Mouse (Mus musculus): ENCODE results near the gene Zgrf1. TPM values are rescaled to one million over a fixed set of nuclear protein-coding genes. Genes with fewer than 3 reads are reported as not detected.

Zgrf1 gene
- total RNA-seq (2021), result 1 to 10 TPM; 2.9 to 3.4 TPM

DNA sequence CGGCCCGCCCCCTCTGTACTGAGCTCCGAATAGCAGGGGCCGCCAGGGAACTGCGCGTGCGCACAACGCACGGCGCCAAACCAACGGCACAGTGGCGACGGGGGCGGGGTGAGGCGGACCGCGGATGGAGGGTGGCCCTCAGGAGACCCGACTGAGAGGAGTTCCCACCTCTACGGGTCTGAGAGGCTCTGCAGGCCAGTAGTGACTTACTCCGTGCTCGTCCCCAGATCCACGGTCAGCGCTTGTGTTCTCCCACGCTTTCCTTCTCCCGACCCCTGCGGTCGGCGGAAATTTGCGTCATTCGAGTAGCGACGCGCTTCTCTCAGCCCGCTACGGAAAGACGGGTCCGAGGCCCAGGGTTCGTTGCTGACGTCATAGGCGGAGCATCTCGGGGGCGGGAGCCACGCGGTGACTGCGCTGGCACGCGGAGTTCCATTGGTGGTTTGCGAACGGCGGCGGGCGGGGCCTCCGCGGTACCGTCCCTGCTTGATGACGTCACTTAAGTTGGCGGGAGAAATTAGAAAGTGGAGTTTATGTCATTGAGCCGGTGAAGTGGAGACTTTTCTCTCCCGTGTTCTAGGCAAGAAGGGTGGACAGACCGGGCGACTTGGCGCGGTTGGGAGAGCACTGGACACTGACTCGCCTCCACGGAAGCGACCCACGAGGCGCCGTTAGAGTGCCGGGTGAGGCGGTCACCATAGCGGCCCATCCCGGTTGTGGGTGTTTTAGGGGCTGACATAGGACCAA lies at the start of gene Zgrf1, which contains the start of gene Larp7:
Gene Zgrf1, plus strand, starts transcription at position 517 of the 747 bp plus-strand sequence.
Gene Larp7, minus strand, starts transcription at position 377 of the 747 bp plus-strand sequence.
- peak; percentile 99 for DNase-seq
- intact Hi-C loops (cut with DNase I), result loop anchor here (2.0 to 5.0 kb wide), 2 partner anchors 100 to 231 kb away; no protein-coding TSS in a partner anchor

DNA sequence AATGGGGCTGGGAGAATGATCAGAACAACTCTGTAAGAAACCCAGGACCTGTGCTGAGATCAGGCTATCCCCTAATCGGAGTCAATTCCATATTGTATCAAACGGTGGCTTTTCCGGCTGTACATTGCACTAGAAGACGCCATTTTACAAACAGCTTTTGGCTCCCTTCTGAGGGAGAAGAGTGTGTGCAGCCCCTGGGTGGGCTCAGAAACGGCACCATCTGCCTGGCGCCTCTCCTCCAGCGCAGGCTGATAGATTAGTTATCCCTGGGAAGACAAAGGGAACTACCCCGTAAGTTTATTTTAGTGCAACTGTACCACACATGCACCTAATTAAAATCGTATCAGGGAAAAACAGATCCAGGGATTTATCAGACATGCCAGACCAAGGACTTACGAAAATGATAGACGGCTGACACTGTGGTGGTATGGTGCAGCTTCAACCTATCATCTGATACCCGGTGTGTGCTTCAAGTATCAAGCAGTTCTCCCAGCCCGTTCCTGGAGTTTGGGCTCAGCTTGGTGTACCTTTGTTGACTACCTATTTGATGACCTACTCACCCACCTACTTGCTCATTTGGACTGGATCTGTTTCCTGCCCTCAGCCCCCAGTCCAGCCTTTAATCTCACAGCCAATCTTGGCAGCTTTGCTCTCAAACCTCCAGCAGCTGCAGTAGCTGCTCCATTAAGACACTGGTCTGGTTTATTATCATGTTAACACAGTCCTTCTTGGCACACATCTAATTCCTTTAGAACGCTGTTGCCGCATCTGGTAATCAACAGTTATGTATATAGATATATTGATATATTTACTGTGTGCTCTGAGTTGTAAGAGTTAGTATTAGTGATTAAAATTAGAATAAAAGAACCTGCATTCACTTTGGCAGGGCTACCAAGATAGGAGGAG lies 45.2 kb upstream of the Zgrf1 start:
- intact Hi-C loops (cut with DNase I), result no loop called here
- no peak for DNase-seq

DNA sequence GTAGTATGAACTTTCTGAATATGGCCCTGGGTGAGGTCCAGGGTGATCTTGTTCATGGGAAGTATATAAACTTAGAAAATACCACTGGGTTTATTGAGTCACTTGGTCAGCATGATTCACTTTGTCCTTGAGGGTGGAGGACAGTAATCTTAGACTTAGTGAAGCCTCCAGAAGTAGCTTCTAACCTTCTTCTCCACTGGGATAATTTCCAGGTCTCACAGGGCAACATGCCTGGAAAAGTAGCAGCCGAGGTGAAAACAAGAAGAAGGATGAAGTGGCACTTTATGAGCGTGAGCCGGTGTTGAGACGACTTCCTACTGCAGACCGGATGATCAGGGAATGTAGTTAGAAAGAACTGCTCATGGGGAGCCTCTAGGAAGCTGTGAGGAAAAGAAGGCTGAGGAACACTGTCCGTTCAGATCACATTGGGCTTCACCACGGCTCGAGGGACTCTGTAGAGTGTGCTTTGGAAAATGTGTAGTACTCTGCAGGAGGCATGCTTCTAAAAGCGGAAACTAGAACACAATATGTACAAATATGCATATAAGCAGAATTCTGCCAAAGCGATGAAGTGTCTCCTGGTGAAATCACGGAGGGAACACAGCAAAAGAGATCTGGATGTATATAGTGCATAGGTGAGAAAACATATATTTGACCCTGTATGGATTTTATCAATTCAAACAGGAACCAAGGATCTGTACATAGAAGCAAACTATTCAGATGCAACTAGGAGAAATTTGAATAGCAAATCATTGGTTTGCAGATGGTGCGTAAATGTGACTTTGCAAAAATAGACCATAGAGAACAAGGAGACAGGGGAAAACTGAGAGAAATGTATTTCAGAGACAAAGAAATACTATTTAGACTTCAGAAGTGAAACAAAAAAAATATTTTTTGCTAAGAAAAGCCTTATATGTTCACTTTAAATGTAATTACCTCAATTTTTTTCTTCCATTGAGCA lies 41.2 kb upstream of the Zgrf1 start:
- no peak for DNase-seq
- intact Hi-C loops (cut with DNase I), result no loop called here

DNA sequence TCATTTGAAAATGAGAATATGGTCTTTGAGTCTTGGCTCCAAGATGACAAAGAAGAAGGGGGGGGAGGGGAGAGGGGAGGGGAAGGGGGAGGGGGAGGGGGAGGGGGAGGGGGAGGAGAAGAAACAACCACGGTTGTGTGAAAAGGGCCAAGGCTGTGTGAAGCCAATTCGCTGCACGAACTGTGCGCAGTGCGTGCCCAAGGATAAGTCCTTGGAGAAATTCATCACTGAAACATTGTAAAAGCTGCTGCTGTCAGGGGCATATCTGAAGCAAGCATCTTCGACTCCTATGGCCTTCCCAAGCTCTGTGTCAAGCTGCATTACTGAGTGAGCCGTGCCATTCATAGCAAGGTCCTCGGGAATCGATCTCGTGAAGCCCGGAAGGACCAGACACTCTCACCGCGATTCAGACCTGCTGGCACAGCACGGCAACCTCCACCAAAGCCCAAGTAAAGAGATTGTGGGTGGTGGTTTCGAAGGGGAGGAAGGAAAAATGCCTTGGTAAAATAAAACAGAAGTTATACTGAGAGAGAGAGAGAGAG lies 40.4 kb upstream of the Zgrf1 start:
- intact Hi-C loops (cut with DNase I), result no loop called here

DNA sequence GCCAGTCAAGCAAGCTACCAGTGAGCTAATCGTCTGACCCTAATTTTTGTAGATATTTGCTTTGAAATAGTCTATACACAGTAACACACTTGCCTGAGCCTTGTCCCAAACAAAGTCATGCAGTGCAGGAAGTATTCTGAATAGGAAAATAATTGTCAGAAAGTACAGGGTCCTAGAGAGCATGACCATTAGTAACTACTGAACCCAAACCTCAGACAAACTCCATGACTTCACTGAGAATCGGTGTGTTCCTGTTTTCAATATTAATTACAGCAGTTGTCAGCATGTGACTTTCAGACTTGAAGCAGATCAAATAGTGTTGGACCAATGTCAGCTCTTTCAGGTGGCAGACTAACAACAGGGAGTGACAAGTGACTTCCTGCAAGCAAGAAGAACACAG lies 39.6 kb upstream of the Zgrf1 start:
- intact Hi-C loops (cut with DNase I), result no loop called here
- no peak for DNase-seq

More for the DNA sequence above, 40.4 kb upstream of the Zgrf1 start:
- no peak for DNase-seq

DNA sequence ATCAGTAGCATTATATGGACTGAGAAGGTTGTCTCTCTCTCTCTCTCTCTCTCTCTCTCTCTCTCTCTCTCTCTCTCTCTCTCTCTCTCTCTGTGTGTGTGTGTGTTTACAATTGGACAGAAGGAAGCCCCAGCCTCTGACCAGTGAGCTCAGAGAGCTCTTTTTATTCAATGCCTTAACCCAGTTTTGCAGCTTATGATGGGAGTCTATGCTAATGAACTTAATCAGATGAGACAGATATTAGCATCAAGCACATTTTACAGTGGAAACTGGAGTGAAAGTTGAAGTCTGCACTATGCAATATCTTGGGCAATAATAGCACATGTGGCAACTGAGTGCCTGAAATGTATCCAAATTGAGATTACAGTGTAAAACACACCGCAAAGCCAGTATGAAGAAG lies 38.0 kb upstream of the Zgrf1 start:
- DNase-seq, result no peak
- intact Hi-C loops (cut with DNase I), result no loop called here

DNA sequence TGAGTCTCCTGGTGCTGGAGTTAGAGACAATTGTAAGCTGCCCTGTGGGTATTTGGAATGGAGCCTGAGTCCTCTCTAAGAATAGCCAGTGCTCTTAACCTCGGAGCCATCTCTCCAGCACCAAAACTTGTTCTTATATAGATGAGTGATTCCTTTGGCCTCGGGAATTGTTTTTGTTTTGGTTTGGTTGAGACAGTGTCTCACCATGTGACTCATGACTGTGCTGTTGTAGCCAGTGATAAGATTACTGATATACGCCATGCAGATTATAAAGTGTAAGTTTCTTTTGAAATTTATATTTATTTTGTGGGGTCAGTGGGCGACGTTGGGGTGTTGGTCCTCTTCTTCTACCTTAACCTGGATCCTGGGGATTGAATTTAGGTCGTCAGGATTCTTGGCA lies 33.0 kb upstream of the Zgrf1 start:
- DNase-seq, result no peak
- intact Hi-C loops (cut with DNase I), result no loop called here

DNA sequence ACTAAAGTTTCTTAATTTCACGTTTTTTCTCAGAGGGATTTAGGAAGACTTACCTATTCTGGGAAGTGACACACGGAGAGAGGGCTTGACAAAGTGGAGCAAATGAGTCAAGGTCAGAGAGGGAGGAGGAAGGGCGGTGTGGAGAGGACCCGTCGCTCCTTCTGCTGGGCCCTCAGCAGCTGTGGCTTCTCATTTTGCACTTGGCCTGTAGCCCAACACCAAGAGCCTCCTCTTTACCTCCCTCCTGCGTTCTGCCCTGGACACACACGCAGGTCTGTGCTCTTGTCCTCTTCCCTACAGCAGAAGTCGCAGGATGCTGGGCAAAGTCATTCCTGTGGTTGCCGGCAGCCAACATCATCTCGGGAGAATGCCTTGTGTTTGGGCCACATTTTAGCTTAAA lies 32.1 kb upstream of the Zgrf1 start:
- intact Hi-C loops (cut with DNase I), result no loop called here
- DNase-seq, result no peak

DNA sequence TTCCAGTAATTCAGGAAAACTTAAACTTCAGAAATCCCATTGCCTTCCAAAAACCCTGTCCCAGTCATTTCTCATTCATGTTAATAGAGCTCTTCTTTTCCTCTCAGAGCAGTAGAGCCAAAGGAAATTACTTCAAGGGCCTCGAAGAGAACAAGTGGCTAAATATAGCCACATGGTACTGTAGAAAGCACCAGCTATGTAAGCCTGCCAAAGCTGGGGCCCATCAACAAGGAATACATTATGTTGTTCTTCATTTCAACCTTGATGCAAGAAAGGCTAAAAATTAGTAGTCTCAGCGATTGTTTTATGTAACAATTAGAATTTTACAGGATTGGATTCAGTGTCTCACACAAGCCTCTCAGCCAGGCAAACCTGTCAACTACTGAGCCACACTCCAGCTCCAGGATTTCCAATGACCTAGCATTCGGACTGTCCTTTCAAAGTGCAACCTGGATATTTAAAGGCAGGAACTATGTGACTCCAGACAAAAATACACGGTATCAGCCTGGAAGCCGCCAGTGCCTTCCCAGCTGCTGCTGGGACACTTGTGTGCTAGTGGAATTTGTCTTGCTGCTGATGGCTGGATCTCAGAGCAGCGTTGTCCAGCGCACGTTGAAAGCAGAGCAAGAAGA lies 28.0 kb upstream of the Zgrf1 start:
- intact Hi-C loops (cut with DNase I), result no loop called here
- no peak for DNase-seq

DNA sequence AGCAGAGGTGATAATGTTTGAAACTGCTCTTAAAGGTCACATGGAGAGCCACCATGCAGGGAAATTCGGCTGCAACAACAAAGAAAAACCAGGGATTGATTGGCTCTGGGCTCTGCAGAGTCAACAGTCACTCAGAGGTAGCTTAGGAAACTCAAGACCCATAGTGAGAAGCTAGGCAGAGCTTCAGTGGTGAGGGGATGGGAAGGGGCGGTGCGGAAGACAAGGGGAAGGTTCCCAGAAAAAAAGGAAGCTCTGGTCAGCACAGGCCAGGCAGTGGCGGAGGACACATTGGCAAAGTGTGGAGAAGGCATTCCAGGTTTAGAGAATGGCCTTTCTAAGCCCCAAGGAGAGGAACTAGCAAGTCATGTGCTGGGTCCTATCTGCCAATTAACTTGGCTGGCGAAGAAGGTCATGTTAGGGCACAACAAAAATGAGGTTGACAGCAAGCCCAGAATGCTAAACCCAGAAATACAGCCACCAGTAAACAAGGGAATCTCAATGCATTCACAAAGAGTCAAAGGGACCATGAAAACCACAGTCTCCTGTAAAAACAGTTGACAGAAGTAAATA lies 25.7 kb upstream of the Zgrf1 start:
- intact Hi-C loops (cut with DNase I), result no loop called here
- DNase-seq, result no peak

DNA sequence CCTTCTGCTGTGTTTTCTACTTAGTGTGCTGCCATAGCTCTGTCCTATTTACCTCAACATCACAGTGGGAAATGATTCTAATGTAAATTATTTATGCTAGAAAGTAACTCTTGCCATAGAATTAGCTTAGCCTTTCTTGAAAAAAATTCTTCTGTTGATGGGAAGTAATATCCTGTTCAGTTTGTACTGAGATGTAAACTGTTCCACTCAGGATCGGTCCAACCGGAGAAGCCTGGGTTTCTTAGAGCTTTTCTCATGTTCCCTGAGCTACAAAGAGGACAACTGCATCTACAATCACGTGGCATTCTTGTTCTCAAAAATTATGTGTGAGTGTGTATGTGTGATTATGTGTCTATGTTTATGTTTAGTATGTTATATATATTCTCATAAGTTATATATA lies 24.1 kb upstream of the Zgrf1 start:
- intact Hi-C loops (cut with DNase I), result no loop called here

DNA sequence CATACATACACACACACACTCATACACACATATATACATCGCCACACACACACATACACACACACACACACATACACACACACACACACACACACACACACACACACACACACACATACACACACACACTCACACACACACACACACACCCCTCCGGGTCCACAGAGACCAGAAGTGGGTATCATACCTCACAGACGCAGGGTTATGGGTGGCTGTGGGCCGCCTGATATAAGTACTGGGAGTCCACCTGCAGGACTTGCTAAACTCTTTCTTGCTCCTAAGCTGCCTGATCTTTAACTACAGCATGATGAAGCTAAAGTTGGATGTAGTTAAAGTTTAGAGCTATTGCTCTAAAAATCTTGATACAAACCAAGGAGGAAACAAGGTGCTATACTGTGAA lies 23.5 kb upstream of the Zgrf1 start:
- DNase-seq, result no peak
- intact Hi-C loops (cut with DNase I), result no loop called here

More for the DNA sequence above, 24.1 kb upstream of the Zgrf1 start:
- no peak for DNase-seq

DNA sequence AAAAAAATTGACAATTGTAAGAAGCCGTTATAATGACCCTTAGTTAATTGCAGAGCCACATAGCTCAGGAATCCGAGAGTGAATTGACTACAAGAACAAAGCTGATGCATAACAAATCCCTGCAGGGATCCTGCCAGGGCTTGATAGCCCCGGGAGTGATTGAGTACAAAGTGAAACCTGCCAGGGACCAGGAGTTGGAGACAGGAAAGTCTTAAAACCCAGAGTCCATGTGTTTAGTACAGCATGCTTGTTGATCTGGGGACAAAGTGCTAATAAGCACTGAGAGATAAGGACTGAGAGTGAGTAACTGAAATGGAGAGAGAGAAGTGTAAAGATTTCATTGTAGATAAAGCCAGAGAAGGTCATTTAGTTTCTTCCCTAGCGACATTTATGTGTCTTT lies 23.0 kb upstream of the Zgrf1 start:
- intact Hi-C loops (cut with DNase I), result no loop called here
- no peak for DNase-seq

DNA sequence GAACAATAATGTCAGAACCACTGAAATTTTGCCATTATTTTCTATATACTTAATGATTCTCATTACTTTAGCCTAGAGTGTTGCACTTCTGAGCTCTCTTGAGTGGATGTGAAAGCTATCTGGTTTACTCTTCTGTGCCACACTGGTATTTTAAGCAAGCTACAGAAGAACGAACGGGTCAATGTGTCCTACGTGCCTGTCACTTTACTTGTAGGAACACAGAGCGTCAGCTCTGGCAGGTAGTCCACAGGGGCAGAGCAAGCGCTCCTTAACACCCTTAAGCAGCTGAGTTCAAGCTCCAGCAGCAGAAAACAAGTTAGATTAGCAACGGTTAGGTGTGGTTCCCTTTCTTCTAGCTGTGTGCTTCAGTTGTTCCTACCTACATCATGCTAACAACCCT lies 14.1 kb upstream of the Zgrf1 start:
- intact Hi-C loops (cut with DNase I), result no loop called here
- no peak for DNase-seq

DNA sequence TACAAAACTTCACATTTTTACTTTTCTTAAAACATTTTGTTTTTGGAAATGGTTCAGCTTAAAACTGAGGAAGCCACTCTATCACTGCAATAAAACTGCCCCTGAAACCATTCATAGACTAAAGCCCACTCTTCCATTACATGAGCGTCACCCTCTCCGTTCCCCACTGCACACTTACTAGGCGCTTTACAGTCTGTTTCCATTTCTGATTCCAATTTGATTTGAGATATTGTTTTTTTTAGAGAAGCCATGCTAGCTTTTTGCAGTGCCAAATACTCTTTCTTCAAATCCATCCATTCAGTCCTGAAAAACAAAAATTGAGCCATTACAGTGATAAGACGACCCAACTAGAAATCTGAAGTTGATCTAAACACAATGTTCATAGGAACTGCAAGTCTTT lies 9.3 kb upstream of the Zgrf1 start:
- intact Hi-C loops (cut with DNase I), result no loop called here
- DNase-seq, result no peak

DNA sequence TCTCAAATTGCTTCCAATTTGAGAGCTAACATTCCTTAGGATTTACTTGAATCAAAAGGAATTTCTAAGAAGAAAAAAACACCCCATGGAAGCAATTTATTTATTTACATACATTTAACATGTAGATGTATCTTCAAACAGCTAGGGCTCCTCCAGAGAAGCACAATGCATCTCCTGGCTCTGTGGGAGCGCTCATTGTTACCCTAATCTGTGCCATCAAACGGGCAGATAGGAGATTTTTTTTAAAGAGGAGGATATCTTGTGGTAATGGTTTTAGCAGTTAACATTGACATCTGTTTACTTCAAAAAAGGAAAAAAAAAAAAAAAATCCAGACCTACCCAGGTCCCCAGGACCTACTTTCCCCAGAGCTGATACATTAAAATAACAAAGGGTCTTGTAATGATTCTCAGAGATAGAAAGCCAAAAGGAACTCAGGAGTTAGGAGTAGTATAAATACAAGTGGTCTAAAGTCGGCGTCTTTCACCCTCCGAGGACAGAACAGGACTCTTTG lies 8.6 kb upstream of the Zgrf1 start:
- no peak for DNase-seq
- intact Hi-C loops (cut with DNase I), result no loop called here

DNA sequence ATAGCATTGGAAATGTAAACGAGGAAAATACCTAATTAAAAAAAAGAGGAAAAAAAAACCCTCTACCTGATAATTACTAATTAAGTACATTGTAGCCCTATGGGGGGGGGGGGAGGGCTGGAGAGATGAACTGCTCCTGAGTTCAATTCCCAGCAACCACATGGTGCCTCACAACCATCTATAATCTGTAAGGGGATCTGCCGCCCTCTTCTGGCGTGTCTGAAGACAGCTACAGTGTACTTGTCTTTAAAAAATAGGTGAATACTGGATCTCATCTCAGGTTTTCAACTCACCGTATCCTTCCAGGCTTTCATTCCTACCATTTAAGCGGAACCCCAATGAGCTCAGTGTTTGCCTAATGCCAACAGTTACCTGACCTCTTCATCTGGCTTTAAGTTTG lies 5.4 kb upstream of the Zgrf1 start:
- intact Hi-C loops (cut with DNase I), result no loop called here
- peak; percentile 40 for DNase-seq

DNA sequence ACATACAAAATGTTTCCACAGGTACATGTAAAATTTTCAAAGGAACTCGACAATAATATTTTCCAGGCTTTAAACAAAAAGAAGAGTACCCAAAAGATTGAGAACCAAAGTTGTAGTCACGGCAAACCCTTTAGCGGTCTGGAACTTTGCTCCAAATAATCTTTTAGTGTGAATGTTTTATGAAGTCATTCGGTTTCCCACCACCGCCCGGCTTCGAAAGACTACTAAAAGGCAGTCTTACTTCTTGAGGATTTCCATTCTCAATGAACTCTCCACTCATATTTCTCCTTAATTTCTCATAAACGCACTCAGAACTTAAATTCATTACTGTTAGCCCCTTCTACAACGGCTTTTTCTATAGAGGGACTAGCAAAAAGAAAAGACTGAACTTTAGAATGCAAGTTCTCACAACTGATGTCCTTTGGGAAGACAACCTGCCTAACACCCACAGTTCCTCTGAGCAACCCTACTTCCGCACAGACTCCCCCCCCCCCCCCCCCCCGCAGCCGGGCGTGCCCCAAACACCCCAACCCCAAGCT lies 786 bp upstream of the Zgrf1 start:
- intact Hi-C loops (cut with DNase I), result loop anchor here (2.0 to 5.0 kb wide), 2 partner anchors 100 to 230 kb away; no protein-coding TSS in a partner anchor
- no peak for DNase-seq

DNA sequence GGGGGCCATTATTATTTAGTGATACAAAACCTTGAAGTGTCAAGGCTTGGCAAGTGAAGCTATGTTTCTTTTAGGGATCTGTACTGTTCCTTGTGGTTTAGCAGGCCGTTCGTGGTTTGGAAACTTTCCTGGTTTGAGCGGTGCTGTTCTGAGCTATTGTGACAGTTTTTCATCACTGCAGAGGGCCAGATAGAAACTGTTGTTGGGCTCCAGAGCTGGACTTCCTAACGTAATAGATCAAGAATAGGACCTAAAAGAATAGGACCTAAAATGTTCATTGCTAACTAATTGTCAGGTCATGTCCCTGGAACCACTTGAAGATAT lies 393 bp downstream of the Zgrf1 start:
- DNase-seq, result no peak
- intact Hi-C loops (cut with DNase I), result loop anchor here (2.0 to 5.0 kb wide), 2 partner anchors 101 to 231 kb away; no protein-coding TSS in a partner anchor

All from left cerebral cortex, postnatal 4 days (tissue).